Mouse (Mus musculus) megakaryocyte, embryonic 14.5 days (primary cell): ENCODE measurements around the gene Trim43a.

Source experiments
- FLI1 ChIP-seq: IDR thresholded peaks from 2 replicates; pipeline ENCODE4 v1.6.1; 2012; ENCODE audit warnings: low read length, inconsistent platforms, mixed read lengths
- GATA1 ChIP-seq: IDR thresholded peaks from 3 replicates; pipeline ENCODE4 v1.6.1; 2012; ENCODE audit warnings: mixed read lengths, low read length, inconsistent platforms, borderline replicate concordance

GRCm38 (mm10) chr9:88534093-88534492 is 46.6 kb upstream of the Trim43a start:
- TF ChIP-seq FLI1: no peak
- TF ChIP-seq GATA1: no peak
